Mouse (Mus musculus) erythroblast, embryonic 14.5 days (primary cell): ENCODE results near the gene Fto. TPM values are rescaled to one million over a fixed set of nuclear protein-coding genes. Genes with fewer than 3 reads are reported as not detected.

ENCODE experiments used
- H3K27me3 ChIP-seq: 2 replicates; pipeline ENCODE4 v1.6.1; 2012; ENCODE audit warnings: inconsistent platforms; ENCODE audit not compliant: control insufficient read depth
- H3K36me3 ChIP-seq: 2 replicates; pipeline ENCODE4 v1.6.1; 2012; ENCODE audit warnings: mild to moderate bottlenecking, inconsistent platforms; ENCODE audit not compliant: control insufficient read depth
- H3K4me1 ChIP-seq: 2 replicates; pipeline ENCODE4 v1.6.1; 2012; ENCODE audit warnings: inconsistent platforms; ENCODE audit not compliant: control insufficient read depth
- H3K4me3 ChIP-seq: replicated peaks from 2 replicates; pipeline ENCODE3; 2012; ENCODE audit warnings: moderate library complexity, mild to moderate bottlenecking, inconsistent platforms
- H3K9me3 ChIP-seq: 2 replicates; pipeline ENCODE4 v1.6.1; 2012; ENCODE audit warnings: low read length, inconsistent platforms, mixed read lengths; ENCODE audit not compliant: control insufficient read depth
- GATA1 ChIP-seq: IDR thresholded peaks from 2 replicates; pipeline ENCODE4 v1.6.1; 2012; ENCODE audit warnings: low read length, inconsistent platforms, mixed read lengths
- TAL1 ChIP-seq: IDR thresholded peaks from 3 replicates; pipeline ENCODE4 v1.6.1; 2012; ENCODE audit warnings: low read length, inconsistent platforms, mixed read lengths
- polyA plus RNA-seq: library from polyadenylated mRNA; stranded (reverse); fragments of >175 nt; gene quantifications from 2 replicates; pipeline ENCODE4 v1.2.3, GENCODE M21; 2012

Gene Fto
- polyA plus RNA-seq, 1 experiment, result 0.33 TPM

DNA sequence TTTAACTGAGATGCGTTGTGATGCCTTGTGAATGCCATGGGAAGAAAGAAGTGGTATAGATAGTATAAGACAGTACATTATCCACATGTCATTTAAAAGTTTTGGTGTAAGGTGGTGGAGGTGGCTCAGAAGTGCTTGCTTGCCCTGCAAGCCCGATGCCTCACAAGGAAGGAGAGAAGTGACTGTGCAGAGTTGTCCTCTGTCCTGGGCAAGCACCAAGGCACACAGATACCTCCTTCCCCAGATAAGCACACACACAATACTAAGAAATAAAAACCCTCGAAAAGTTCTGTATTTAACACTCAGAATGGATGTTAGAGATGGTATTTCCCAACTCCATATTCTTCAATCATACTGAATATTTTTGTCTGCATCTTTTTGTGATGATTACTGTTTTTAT lies 39.3 kb downstream of the Fto start:
- H3K4me1 ChIP-seq, result peaks cover 19% of the 10 kb centered on the region
- TF ChIP-seq GATA1, result no peak
- no peaks in the 10 kb centered on the region; the same call in 1 of the 2 replicates for H3K36me3 ChIP-seq
- no peak overlapping the region for H3K4me3 ChIP-seq
- no peaks in the 10 kb centered on the region for H3K27me3 ChIP-seq
- H3K9me3 ChIP-seq, result no peaks in the 10 kb centered on the region

DNA sequence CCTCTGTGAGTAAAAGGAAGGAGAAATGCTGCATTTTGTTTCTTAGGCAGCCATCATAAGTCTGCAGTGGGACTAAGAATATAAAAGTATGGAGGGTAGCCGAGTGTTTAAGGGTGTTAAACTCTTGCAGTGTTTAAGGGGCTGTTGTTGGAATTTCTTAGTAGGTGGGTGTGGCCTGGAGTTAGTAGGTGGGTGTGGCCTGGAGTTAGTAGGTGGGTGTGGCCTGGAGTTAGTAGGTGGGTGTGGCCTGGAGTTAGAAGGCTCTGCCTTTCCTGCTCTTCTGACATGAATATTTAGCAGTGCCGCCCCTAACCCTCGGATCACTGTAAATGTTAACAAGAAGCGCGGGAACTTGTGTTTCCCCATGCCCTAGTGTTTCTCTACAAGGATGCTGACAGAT lies 39.7 kb downstream of the Fto start:
- H3K4me1 ChIP-seq, result peaks cover 19% of the 10 kb centered on the region
- H3K36me3 ChIP-seq, result no peaks in the 10 kb centered on the region; the same call in 1 of the 2 replicates
- TF ChIP-seq GATA1 (no peak), TAL1 (no peak)
- H3K4me3 ChIP-seq, result no peak overlapping the region
- no peaks in the 10 kb centered on the region for H3K9me3 ChIP-seq
- H3K27me3 ChIP-seq, result no peaks in the 10 kb centered on the region

DNA sequence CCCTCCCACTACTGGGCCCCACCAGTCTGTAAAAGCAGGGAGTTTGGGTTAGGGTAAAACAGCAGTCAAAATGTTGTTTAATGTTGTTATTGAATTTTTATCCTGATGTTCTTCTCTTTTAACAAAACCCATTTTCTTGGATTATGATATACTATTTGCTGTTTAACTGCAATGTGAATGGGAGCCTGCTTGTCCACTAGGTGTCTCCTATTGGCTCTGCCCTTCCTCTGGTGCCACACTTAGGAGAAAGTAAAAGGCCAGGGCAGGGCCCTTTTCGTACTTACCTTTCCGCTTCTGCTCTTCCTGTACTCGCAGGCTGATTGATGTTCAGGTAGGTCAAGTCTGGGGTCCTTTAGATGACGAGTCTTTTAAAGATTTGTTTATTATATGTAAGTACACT lies 40.6 kb downstream of the Fto start:
- Histone ChIP-seq H3K4me3 (no peak overlapping the region), H3K9me3 (no peaks in the 10 kb centered on the region), H3K36me3 (no peaks in the 10 kb centered on the region; the same call in 1 of the 2 replicates), H3K27me3 (no peaks in the 10 kb centered on the region), H3K4me1 (peaks cover 19% of the 10 kb centered on the region)
- TF ChIP-seq GATA1 (no peak), TAL1 (no peak)

DNA sequence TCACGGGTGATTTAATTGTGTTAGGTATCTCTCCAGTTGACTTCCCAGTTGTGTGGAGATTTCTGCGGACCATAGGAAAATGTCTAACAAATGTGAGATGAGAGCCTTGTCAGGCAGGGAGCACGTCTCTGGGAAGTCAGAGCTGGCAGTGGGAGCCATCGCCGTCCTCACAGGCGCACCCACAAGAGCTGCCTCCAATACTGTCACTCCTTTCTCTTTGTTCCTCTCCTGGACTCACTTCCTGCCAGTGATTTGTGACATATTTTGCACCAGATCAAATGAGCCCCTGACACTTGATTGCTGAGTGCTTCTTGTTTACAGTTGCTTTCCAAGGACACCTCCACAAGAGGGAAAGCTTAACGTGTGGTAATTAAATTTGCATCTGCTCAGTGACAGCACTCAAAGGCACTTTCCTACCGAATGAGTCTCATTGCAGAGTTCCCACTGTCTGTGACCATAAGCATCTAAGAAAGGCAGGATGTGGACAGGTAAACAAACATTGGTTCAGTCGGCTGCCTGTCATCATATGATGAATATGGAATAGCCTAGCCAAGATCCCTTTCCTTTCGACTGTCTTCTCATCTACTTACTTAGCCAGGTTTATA lies 42.1 kb downstream of the Fto start:
- no peak for TF ChIP-seq GATA1
- TF ChIP-seq TAL1, result no peak
- peaks cover 19% of the 10 kb centered on the region for H3K4me1 ChIP-seq
- no peak overlapping the region for H3K4me3 ChIP-seq

DNA sequence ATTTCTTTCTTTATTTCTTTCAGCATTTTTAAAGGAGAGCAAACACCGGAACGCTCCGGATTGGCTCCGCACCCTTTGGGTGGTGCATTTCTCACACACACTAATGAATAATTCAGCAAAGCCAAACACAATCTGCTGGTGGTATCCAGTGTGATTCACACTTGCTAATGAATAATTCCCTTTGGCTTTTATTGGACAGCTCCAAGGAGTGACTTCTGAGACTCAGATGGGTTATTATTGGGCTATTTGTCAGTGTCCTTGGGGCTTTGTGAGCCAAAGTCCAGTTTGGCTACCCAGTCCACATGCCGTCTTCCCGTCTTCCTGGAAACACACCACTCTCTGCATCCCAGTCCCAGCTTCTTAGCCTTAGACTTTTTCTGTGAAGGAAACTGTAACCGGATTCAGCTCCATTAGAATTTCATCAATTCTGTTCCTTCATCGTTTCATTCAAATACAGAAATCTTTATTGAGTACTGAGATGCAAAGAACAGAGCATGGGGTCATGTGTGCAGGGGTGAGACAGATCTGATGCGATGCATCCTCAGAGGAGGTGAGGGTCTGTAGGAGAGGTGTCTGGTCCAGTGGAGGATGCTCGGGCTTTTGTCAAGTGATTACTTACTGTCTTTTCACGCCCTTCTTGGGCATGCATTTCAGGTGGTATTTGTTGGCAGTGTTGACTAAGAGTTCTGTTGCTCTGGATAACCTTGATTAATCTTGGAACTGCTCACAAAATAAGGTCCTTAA lies 42.8 kb downstream of the Fto start:
- TF ChIP-seq TAL1, result no peak
- TF ChIP-seq GATA1, result no peak
- H3K36me3 ChIP-seq, result no peaks in the 10 kb centered on the region; the same call in 1 of the 2 replicates
- no peak overlapping the region for H3K4me3 ChIP-seq
- H3K9me3 ChIP-seq, result no peaks in the 10 kb centered on the region
- peaks cover 16% of the 10 kb centered on the region for H3K4me1 ChIP-seq
- H3K27me3 ChIP-seq, result no peaks in the 10 kb centered on the region

More for the DNA sequence above, 42.1 kb downstream of the Fto start:
- H3K36me3 ChIP-seq, result no peaks in the 10 kb centered on the region; the same call in 1 of the 2 replicates
- no peaks in the 10 kb centered on the region for H3K27me3 ChIP-seq
- H3K9me3 ChIP-seq, result no peaks in the 10 kb centered on the region

DNA sequence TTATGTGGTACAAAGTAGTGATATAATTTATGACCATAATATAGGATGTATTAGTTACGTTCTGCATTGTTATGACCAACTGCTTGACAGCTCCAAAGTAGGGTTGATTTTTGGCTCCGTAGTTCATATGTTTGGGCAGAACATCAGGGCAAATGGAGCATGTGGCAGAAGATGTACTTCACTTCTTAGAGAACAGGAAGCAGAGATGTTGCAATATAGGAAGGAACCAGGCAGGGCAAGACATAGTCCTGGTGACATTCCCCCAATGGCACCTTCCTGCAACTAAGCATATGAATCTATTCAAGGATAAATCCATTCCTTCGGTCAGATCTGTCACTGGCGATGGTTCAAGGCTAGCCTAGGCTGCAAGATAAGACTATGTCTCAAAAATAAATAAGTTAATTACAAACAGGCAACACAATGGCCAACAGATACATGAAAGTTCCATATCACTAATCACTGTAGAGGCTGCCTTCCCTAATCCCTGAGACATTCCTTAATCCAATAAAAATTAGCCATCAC lies 44.2 kb downstream of the Fto start:
- TF ChIP-seq GATA1 (no peak), TAL1 (no peak)
- H3K4me1 ChIP-seq, result peaks cover 10% of the 10 kb centered on the region

DNA sequence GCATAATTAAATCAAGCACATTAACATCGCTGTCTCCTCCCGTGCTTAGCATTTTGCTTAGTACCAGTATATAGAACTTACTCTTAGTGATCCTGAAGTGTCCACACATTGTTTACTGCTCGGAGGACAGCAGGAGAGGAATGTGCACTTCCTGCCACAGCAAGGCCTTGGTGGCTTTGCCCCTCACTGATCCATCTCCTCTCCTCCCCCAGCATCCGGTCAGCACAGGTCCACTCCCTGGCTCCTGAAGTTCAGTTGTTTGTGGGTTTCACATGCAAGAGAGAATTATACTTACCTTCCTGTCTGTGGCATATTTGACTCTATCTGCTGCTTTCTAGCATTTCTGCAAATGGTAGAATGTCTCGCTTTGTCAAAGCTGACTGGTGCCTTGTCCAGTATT lies 44.7 kb downstream of the Fto start:
- H3K9me3 ChIP-seq, result no peaks in the 10 kb centered on the region
- H3K27me3 ChIP-seq, result no peaks in the 10 kb centered on the region
- H3K4me1 ChIP-seq, result peaks cover 6% of the 10 kb centered on the region
- no peak overlapping the region for H3K4me3 ChIP-seq
- TF ChIP-seq GATA1 (no peak), TAL1 (no peak)
- no peaks in the 10 kb centered on the region; the same call in 1 of the 2 replicates for H3K36me3 ChIP-seq

More for the DNA sequence above, 44.2 kb downstream of the Fto start:
- H3K9me3 ChIP-seq, result no peaks in the 10 kb centered on the region
- H3K4me3 ChIP-seq, result no peak overlapping the region
- no peaks in the 10 kb centered on the region for H3K27me3 ChIP-seq
- H3K36me3 ChIP-seq, result no peaks in the 10 kb centered on the region; the same call in 1 of the 2 replicates

DNA sequence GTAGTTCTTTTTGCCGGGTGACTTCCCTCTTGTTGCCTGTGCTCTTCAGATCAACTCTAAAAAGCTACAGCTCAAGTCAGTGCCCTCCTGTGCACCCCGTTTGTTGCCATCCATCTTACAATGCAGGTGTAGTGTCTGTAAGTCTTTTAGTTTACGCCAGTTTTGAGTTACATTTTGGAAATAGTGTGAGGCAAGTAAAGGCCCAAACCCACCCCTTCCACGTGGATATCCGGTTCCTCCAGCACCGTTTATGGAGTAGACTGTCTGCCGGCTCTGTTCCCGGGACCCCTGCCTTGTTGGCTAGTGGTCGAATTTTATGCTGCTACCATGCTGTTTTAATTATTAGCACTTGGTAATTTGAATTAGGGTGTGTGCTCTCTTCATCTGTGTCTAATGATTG lies 46.2 kb downstream of the Fto start:
- H3K9me3 ChIP-seq, result no peaks in the 10 kb centered on the region
- H3K4me3 ChIP-seq, result no peak overlapping the region
- no peak for TF ChIP-seq GATA1
- no peaks in the 10 kb centered on the region; the same call in 1 of the 2 replicates for H3K36me3 ChIP-seq
- H3K27me3 ChIP-seq, result no peaks in the 10 kb centered on the region
- no peaks in the 10 kb centered on the region; the same call in 1 of the 2 replicates for H3K4me1 ChIP-seq

DNA sequence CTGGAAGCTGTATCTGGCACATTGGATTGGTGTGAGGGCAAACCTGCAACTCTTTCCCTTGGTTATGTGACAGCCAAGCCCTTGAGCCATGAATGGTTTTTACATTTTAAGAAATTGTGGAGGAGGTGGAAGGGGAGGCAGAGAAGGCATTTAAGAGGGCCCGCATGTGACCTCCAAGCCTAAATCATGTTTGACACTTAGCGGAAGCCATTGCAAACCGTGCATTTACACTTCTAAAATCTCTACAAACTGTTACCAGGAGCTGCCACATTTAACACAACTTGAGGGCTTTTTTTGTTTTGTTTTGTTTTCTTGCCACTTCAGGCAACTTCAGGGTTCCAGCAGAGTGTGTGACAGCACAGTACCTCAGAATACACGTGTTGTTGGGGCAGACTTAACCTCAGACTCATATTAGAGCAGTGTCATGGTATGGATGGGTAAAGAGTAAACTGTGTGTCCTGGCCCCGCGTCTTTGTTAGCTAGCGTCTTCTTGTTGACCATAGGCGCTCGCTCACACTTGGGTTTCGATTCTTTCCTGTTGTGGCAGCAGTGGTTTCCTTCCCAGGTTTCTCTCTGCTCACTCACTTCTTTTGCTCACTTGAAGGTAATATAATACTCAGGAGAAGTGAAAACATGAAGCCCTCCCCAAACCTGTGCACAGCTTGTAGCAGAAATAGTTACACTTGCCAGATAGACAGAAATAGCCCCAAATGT lies 47.5 kb downstream of the Fto start:
- no peaks in the 10 kb centered on the region for H3K9me3 ChIP-seq
- H3K36me3 ChIP-seq, result no peaks in the 10 kb centered on the region
- no peaks in the 10 kb centered on the region; the same call in 1 of the 2 replicates for H3K4me1 ChIP-seq
- no peak overlapping the region for H3K4me3 ChIP-seq
- no peak for TF ChIP-seq TAL1
- no peak for TF ChIP-seq GATA1
- H3K27me3 ChIP-seq, result no peaks in the 10 kb centered on the region
